Mouse (Mus musculus) heart, postnatal 0 days (tissue): ENCODE results near the gene Smox.

Experiments used
- CTCF ChIP-seq: IDR thresholded peaks from 2 replicates; pipeline ENCODE4 v1.5.1; 2016; ENCODE audit warnings: antibody characterized with exemption, control low read depth, low read depth
- EP300 ChIP-seq: IDR thresholded peaks from 2 replicates; pipeline ENCODE4 v1.6.1; 2016; ENCODE audit warnings: antibody characterized with exemption, low read depth

GRCm38 (mm10) chr2:131508501-131508900 lies 17.2 kb downstream of the Smox start:
- TF ChIP-seq EP300, result no peak
- no peak for TF ChIP-seq CTCF
